Comparison of ENCODE assay signal across 14 mouse cellular contexts in genomic region chr10:26570468-26570867, GRCm38 (mm10).
"Had no signal": no experiment of that assay in that cellular context is flagged by ENCODE, and none has a peak within 500 bp of the region (broad histone marks: within the 10 kb centered on the region; RNA-seq: fewer than 3 reads in every experiment).

No protein-coding gene starts in this region.

- H3K9me3 ChIP-seq: midbrain, embryonic 10.5 days; neural tube, embryonic 12.5 days had no signal

- H3K27me3 ChIP-seq: neural tube, embryonic 12.5 days had no signal

- DNase-seq: kidney, adult 8-10 months; kidney, postnatal 36 days; layer of hippocampus, adult 9-11 months; layer of hippocampus, postnatal 36 days; left cerebral cortex, postnatal 4 days; liver; lung, adult 18-20 months; midbrain, embryonic 14.5 days; thymus, postnatal 25 days had no signal

- H3K36me3 ChIP-seq: midbrain, embryonic 10.5 days; neural tube, embryonic 12.5 days had no signal

- H3K9ac ChIP-seq: liver, embryonic 14.5 days; neural tube, embryonic 12.5 days had no signal

- H3K27ac ChIP-seq: liver, embryonic 14.5 days; midbrain, embryonic 10.5 days; neural tube, embryonic 12.5 days; stomach, postnatal 0 days had no signal

- H3K4me1 ChIP-seq: midbrain, embryonic 10.5 days; neural tube, embryonic 12.5 days had no signal

- H3K4me2 ChIP-seq: neural tube, embryonic 12.5 days had no signal

- H3K4me3 ChIP-seq: midbrain, embryonic 10.5 days; neural tube, embryonic 12.5 days had no signal

- ATAC-seq: intestine, postnatal 0 days had no signal
